Comparison of ENCODE assay signal across 6 mouse cellular contexts in genomic region chr6:124547979-124548378, GRCm38 (mm10). TPM values are rescaled to one million over a fixed set of nuclear protein-coding genes. Genes with fewer than 3 reads are reported as not detected.
ATAC-seq lines count a peak whose summit lies in the region.
"Had no signal": no experiment of that assay in that cellular context is flagged by ENCODE, and none has a peak within 500 bp of the region (broad histone marks: within the 10 kb centered on the region; RNA-seq: fewer than 3 reads in every experiment).

No protein-coding gene starts in this region.

- peak; percentile 94 for ATAC-seq in erythroblast, adult 5-6 weeks (replicated peaks; ENCODE audit: low FRiP score, poor library complexity, severe bottlenecking)
- peak; percentile 89 for ATAC-seq in erythroid progenitor cell, adult 5-6 weeks (replicated peaks; ENCODE audit: low FRiP score, poor library complexity, severe bottlenecking)
- ATAC-seq in megakaryocyte-erythroid progenitor cell, adult 5-6 weeks (replicated peaks; ENCODE audit: low FRiP score, low TSS enrichment, poor library complexity, severe bottlenecking) = peak; percentile 60; the same call in 1 of the 2 replicates

RNA-seq across cellular contexts. Expression of gene C1s1, which starts 5.8 kb away (rescaled TPM):
- not detected in 2 replicates for total RNA-seq in erythroblast, adult 5-6 weeks (2015; ENCODE audit: low replicate concordance)
- 0.77 TPM in 1 of 2 replicates, not detected in the other for total RNA-seq in erythroblast, adult 5-6 weeks (2017; ENCODE audit: low replicate concordance)
- 0.84 TPM in 1 of 2 replicates, not detected in the other for total RNA-seq in erythroid progenitor cell, adult 5-6 weeks (2015; ENCODE audit: low replicate concordance)
- 1.4 TPM in 1 of 2 replicates, not detected in the other for total RNA-seq in erythroid progenitor cell, adult 5-6 weeks (2017; ENCODE audit: low replicate concordance)
- not detected in 2 replicates for total RNA-seq in megakaryocyte-erythroid progenitor cell, adult 5-6 weeks (2014; fragmentation: Nextera tagmentation)
- not detected in 2 replicates for total RNA-seq in megakaryocyte-erythroid progenitor cell, adult 5-6 weeks (2017)

RNA-seq across cellular contexts. Expression of gene C1rb, which starts 22.1 kb away (rescaled TPM):
- 0.96 TPM in 1 of 2 replicates, not detected in the other for total RNA-seq in erythroblast, adult 5-6 weeks (2015; ENCODE audit: low replicate concordance)
- total RNA-seq in erythroblast, adult 5-6 weeks (2017; ENCODE audit: low replicate concordance) = 0.09 TPM in 1 of 2 replicates, not detected in the other
- total RNA-seq in erythroid progenitor cell, adult 5-6 weeks (2015; ENCODE audit: low replicate concordance) = not detected in 2 replicates
- not detected in 2 replicates for total RNA-seq in erythroid progenitor cell, adult 5-6 weeks (2017; ENCODE audit: low replicate concordance)
- total RNA-seq in megakaryocyte-erythroid progenitor cell, adult 5-6 weeks (2014; fragmentation: Nextera tagmentation) = not detected in 2 replicates
- total RNA-seq in megakaryocyte-erythroid progenitor cell, adult 5-6 weeks (2017) = not detected in 2 replicates
- total RNA-seq: CH12.LX, ES-E14, MEL had no signal

RNA-seq across cellular contexts. Expression of gene C1ra, which starts 35.8 kb away (rescaled TPM):
- total RNA-seq in erythroblast, adult 5-6 weeks (2015; ENCODE audit: low replicate concordance) = 0.84 TPM in 1 of 2 replicates, not detected in the other
- 2.5 TPM in 1 of 2 replicates, not detected in the other for total RNA-seq in erythroblast, adult 5-6 weeks (2017; ENCODE audit: low replicate concordance)
- total RNA-seq in erythroid progenitor cell, adult 5-6 weeks (2015; ENCODE audit: low replicate concordance) = 5.4 TPM in 1 of 2 replicates, not detected in the other
- total RNA-seq in erythroid progenitor cell, adult 5-6 weeks (2017; ENCODE audit: low replicate concordance) = 0.51 and 2.4 TPM in 2 replicates
- 1.2 TPM in 1 of 2 replicates, not detected in the other for total RNA-seq in megakaryocyte-erythroid progenitor cell, adult 5-6 weeks (2014; fragmentation: Nextera tagmentation)
- total RNA-seq in megakaryocyte-erythroid progenitor cell, adult 5-6 weeks (2017) = 0.23 TPM in 1 of 2 replicates, not detected in the other

RNA-seq across cellular contexts. Expression of gene C1rl, which starts 55.1 kb away (rescaled TPM):
- 0.38 and 2.1 TPM in 2 replicates for total RNA-seq in erythroblast, adult 5-6 weeks (2015; ENCODE audit: low replicate concordance)
- total RNA-seq in erythroblast, adult 5-6 weeks (2017; ENCODE audit: low replicate concordance) = 2.7 and 3.6 TPM in 2 replicates
- total RNA-seq in erythroid progenitor cell, adult 5-6 weeks (2015; ENCODE audit: low replicate concordance) = 1.8 and 4.2 TPM in 2 replicates
- 0.39 and 0.91 TPM in 2 replicates for total RNA-seq in erythroid progenitor cell, adult 5-6 weeks (2017; ENCODE audit: low replicate concordance)
- 0.42 TPM in 1 of 2 replicates, not detected in the other for total RNA-seq in megakaryocyte-erythroid progenitor cell, adult 5-6 weeks (2014; fragmentation: Nextera tagmentation)
- 0.09 and 0.50 TPM in 2 replicates for total RNA-seq in megakaryocyte-erythroid progenitor cell, adult 5-6 weeks (2017)
